Mouse (Mus musculus) liver, adult 2 months (tissue): ENCODE measurements at regions not wholly inside any gene's neighbourhood (a gene's known extent, or its start where the extent isn't known, plus 50 kb on each side); places are given as distances from the start of the nearest gene placed in this dataset.

ENCODE experiments used
- CTCF ChIP-seq: fragments of 200-500 bp; IDR thresholded peaks from 2 replicates; pipeline ENCODE4 v1.5.1; 2011; ENCODE audit warnings: low read depth, low read length, control low read depth
- POLR2A ChIP-seq: fragments of 200-500 bp; IDR thresholded peaks from 2 replicates; pipeline ENCODE4 v1.6.1; 2011; ENCODE audit warnings: low read length, control low read depth; ENCODE audit not compliant: insufficient read depth; ENCODE audit errors: extremely low read depth

- TF ChIP-seq POLR2A (no peak), CTCF (no peak)
These were observed 60.8 kb upstream of the Serp2 start for GRCm38 (mm10) chr14:76617447-76617846.
